Mouse (Mus musculus) C2C12 (cell line): Measurements from ENCODE around the gene Tom1l2.

Source experiments
- CTCF ChIP-seq: IDR thresholded peaks from one replicate; pipeline ENCODE4 v1.5.1; 2011; ENCODE audit not compliant: control insufficient read depth, insufficient read depth, insufficient read length
- USF1 ChIP-seq: IDR thresholded peaks from one replicate; pipeline ENCODE4 v1.6.1; 2011; ENCODE audit warnings: low read depth, mild to moderate bottlenecking, control low read depth, moderate library complexity

DNA sequence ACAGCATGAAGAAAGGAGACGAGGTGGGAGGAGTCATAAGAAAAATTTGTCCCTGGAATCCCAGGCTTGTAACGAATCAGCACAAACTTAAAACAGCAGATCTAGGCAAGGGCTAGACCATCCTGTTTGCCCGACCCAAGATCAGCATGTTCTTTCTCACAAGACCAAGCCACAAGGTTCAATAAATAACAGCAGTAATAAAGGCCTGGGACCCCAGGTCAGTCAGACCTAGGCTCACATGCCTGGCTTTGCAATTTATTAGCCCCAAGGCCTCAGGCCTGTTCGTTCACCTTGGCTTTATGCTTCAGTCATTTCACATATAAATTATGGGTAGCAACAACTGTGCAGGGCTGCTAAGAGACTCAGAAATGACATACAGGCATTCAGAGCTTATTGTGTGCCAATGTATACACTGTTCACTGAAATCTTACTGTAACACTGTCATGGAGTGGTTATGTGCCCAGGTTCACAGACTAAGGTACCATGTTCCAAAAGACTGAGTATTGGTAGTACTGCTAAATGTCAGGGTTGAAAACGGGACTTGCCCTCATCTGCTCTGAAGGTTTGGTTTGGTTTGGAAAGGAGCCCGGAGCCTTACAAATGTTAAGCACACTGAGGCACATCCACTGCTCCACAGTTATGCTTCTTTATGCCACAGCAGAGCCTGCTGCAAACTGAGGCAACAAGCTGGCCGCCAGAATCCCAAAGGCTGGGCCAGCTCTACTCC is 35.2 kb downstream of the Tom1l2 start:
- TF ChIP-seq USF1 (no peak), CTCF (no peak)
